Mouse (Mus musculus) splenic B cell, adult 2 months (primary cell): ENCODE results near the gene Zbtb17.

Experiments
- DNase-seq: peaks from one replicate; pipeline ENCODE4 v3.0.0-alpha.2; 2011; ENCODE audit warnings: low read depth, low spot score
- H3K27me3 ChIP-seq: 2 replicates; pipeline ENCODE4 v1.6.1; 2012; ENCODE audit warnings: mild to moderate bottlenecking, low read length, moderate library complexity, mixed read lengths; ENCODE audit not compliant: control insufficient read depth, poor library complexity, insufficient read depth, severe bottlenecking
- H3K36me3 ChIP-seq: 2 replicates; pipeline ENCODE4 v1.6.1; 2012; ENCODE audit warnings: mild to moderate bottlenecking, low read length, moderate library complexity, mixed read lengths; ENCODE audit not compliant: control insufficient read depth, poor library complexity, insufficient read depth, severe bottlenecking

Zbtb17 gene

DNA sequence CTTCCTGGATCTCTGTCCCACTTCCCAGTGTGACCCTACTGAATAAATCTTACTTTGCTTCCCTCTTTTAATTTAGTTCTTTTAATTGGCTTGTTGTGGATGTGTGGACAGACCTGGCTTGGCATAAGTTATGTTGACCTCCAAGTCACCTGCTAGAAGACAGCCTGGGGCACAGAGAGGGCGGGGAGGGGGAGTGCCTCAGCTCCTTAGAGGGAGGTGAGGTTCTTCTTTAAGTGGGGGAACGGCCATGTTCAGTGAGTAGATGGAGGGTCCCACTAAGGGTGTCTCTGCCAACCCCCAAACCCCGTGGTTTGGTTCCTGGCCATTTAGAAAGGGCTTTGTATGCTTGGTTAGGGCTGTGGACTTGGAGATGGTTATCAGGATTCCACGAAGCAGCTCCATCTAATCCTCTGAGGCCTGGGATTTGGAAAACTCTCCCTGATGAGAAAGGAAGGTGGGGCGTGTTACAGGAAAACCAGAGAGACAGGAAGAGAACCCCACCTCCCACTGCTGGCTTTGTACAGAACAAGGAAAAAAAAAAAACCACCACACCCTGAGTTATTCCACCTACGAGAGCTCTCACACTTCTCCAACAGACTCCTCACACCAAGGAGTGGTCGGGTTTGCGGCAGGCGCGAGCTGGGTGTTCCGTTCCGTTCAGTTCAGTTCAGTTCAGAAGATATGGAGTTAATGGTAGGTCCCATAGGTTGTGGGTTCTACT lies 5.2 kb upstream of the Zbtb17 start:
- DNase-seq, result no peak

DNA sequence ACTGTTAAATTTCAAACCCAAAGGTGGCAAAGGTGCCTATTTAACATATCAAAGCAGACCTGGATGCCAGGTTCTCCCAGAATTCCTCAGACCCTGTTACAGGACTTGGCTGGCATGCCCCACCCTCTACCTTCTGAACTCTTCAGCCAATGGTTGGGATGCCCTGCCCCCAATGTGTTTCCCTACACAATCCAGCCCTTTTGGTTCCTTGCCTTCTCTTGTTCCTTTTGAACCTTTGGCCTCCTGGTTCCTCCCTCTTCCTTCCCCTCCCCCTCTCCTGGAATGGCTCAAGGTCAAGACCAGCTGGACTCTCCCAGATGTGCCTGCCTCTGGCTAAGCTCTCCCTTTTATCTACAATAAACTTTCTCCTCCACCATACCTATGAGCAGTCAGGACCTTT lies 3.6 kb upstream of the Zbtb17 start:
- Histone ChIP-seq H3K36me3 (no peaks in the 10 kb centered on the region), H3K27me3 (no peaks in the 10 kb centered on the region; the same call in 1 of the 2 replicates)
- no peak for DNase-seq

More for the DNA sequence above, 5.2 kb upstream of the Zbtb17 start:
- H3K27me3 ChIP-seq, result no peaks in the 10 kb centered on the region; the same call in 1 of the 2 replicates
- no peaks in the 10 kb centered on the region for H3K36me3 ChIP-seq

DNA sequence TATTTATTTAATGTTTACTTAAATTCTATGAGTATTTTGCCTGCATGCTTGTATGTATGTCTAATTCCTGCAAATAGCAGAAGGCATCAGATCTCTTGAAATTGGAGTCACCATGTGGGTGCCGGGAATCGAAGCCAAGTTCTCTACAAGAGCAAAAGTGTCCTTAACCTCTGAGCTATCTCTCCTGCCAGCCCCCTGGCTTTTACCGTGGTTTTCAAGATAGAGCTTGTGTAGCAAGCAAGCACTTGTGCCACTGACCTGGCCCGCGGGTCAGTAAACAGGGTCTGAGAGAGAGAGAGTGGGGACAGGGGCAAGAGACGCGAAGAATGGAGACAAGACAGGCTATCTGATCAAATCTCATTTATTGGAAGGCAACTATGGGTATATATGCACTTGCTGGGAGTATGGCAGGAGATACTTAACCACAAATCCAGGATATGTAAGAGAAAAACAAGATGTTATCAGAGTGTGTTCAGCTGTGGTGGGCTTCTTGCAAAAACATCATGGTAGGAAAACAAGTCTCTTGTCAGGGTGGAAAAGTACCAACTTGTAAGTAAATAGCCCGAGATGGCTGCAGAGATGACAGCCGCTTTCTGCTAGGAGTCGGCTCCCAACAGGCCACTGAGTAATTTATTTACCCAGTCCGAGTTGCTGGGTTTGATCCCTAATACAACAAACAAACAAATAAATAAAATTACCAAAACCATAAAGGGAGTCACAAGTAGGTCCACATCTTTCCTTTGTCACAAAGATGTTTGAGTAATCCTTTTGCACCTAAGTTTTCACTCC lies 619 bp upstream of the Zbtb17 start:
- no peaks in the 10 kb centered on the region; the same call in 1 of the 2 replicates for H3K36me3 ChIP-seq
- no peaks in the 10 kb centered on the region; the same call in 1 of the 2 replicates for H3K27me3 ChIP-seq
- DNase-seq, result no peak

DNA sequence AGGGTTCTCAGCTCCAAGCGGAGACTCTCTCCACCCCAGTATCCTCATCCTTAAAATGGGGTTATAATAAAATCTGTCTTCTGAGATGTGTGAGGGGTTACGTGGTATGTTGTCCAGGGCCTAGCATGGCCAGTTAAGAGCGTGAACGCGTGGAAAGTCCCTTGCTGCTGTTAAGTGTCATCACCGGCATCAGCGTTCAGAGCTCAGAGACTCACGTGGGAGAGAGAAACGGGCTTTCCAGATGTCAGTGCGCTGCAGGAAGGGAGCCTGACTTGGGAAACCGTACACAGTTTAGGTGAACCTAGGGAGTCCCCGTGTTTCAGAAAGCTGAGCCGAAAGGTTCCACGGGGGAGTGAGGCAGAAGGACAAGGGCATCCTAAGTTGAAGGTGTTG lies 870 bp downstream of the Zbtb17 start:
- peak; percentile 41 for DNase-seq
- H3K27me3 ChIP-seq, result no peaks in the 10 kb centered on the region; the same call in 1 of the 2 replicates
- H3K36me3 ChIP-seq, result no peaks in the 10 kb centered on the region; the same call in 1 of the 2 replicates

DNA sequence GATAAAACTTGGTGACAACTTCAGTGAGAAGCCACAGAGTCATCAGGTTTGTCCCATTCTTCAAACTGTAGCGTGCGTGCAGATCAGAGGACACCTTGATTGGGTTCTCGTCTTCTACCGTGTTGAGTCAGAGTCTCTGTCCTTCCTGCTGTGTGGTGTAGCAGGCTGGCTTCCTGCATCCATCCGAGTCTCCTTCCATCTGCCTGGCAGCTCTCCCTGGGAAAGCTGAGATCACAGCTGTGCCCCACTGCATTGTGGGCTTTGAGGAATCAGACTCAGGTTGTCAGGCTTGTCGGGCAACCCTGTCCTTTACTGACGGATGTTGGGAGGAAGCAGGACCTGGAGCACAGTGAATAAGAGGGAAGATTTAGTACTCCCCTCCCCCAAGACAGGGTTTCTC lies 1.8 kb downstream of the Zbtb17 start:
- no peak for DNase-seq
- no peaks in the 10 kb centered on the region; the same call in 1 of the 2 replicates for H3K36me3 ChIP-seq
- H3K27me3 ChIP-seq, result no peaks in the 10 kb centered on the region; the same call in 1 of the 2 replicates

DNA sequence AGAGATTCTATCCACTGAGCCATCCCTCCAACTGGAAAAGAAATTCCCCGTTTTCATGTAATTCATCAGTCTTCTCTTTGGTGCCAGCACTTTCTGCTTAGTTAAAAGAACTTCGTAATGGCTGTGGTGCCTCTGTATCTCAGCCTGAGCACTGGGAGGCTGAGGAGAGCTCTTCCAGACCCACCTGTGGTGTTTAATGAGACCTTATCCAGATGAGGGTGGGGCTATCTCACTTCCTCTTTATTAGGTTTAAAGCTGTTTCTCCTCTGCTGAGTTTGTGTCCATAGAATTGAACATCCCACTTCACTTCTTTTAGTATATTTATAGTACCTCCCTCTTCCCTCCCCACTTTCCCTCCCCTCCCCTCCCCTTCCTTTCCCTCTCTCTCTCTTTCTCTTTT lies 6.8 kb downstream of the Zbtb17 start:
- Histone ChIP-seq H3K27me3 (no peaks in the 10 kb centered on the region), H3K36me3 (no peaks in the 10 kb centered on the region; the same call in 1 of the 2 replicates)
- DNase-seq, result peak; percentile 20

DNA sequence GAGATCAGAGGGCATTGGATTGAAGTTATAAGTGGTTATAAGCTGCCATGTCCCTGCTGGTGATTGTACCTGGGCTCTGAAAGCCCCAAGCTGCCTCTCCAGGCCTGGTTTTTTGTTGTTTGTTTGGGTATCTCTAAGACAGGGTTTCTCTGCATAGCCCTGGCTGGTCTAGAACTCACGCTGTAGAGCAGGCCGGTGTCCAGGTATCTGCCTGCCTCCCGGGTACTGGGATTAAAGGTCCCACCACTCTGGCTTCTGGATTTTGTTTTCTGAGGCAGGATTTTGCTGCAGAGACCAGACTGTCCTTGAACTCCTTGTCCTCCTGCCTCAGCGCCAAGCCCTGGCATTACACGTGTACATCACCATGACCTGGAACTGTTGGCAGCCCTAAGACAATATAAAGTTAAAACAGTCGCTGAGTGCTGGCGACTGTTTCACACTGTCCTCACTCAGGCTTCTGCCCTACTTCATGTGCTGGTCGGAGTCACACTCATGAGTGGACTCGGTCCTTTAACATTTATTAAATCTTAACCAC lies 7.5 kb downstream of the Zbtb17 start:
- Histone ChIP-seq H3K36me3 (no peaks in the 10 kb centered on the region; the same call in 1 of the 2 replicates), H3K27me3 (no peaks in the 10 kb centered on the region)
- no peak for DNase-seq

DNA sequence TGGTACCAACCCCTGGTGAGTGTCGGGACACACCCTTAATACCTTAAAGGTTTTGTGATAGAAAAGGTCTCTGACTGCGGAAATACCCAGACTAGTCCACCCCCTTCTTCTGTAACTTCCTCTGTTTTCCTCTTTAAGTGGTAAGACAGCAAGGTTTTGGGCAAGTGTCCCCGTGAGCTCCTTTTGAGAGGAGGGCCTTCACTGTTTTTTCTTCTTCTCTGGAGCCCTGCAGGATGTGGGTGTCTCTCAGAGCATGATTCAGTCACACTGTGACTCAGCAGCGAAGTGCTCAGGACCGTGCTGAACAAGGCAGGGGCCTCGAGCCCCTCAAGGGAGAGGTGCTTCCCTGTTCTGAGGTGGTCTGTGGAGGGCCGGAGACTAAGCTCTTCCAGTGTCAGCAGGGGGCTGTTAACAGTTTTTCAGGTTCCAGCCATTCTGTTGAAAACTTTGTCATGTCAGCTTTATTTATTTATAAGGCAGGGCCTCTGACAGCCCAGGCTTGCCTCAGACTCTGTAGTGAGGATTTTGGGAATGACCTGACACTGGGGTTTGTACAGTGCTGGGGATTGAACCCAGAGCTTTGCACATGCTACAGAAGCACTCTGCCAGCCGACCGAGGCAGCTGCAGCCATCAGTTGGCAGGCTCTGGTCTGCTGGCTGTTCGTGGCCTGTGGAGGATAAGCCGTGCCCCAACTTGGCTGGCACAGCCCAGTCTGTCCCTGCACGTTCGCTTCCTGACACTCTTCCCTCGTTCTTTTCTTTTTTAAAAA lies 10.3 kb downstream of the Zbtb17 start:
- Histone ChIP-seq H3K36me3 (no peaks in the 10 kb centered on the region), H3K27me3 (no peaks in the 10 kb centered on the region)
- no peak for DNase-seq

DNA sequence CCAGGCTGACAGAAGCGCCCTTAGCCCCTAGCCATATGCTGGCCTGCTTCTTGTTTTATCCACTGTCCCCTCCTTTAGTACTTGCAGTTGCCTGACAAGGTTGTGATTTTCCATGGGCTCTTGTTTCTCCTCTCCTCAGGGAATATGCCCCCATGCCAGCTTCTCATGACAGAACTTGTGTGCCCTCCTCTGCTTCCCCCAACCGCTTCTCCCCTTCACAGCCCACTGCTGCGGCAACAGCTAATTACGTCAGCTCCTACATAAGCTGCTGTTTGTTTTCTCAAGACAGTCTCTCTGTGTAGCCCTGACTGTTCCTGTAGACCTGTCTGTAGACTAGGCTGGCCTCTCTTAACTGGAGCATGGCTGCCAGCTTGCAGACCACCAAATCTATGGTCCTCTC lies 11.1 kb downstream of the Zbtb17 start:
- Histone ChIP-seq H3K27me3 (no peaks in the 10 kb centered on the region), H3K36me3 (no peaks in the 10 kb centered on the region)
- DNase-seq, result no peak

DNA sequence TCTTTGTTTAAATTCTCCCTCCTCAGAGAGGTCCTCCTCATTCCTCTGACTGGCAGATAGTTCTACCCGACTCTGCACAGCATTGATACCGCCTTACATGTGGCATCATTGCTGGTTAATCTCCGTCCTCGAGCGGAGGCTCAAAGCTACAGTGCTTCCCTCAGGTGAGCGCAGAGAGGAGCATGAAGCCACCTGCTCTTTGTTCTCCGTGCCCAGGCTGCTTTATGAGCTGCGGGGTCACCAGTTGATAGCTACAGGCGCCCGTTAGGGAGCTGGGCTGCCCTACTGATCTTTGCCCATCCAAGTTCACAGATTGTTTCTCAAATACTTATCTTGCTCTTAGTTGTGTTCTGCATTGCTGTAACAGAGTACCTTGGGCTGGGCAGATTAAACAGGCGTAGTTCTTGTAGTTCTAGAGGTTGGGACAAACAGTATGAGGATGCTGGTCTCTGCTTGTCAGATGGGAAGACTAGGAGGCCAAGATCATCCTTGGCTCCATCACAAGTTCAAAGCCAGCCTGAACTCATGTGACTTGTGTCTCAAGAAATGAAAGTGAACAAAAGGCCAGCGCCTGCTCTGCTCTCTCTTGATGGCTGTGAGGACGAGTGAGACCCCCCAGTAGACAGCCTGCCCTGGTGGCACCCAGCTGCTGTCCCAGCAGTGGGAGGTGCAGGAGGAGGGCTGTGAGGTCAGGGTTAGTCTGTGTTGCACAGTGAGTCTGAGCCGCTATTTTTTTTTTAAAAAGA lies 11.9 kb downstream of the Zbtb17 start:
- H3K27me3 ChIP-seq, result no peaks in the 10 kb centered on the region
- no peaks in the 10 kb centered on the region for H3K36me3 ChIP-seq
- DNase-seq, result no peak

DNA sequence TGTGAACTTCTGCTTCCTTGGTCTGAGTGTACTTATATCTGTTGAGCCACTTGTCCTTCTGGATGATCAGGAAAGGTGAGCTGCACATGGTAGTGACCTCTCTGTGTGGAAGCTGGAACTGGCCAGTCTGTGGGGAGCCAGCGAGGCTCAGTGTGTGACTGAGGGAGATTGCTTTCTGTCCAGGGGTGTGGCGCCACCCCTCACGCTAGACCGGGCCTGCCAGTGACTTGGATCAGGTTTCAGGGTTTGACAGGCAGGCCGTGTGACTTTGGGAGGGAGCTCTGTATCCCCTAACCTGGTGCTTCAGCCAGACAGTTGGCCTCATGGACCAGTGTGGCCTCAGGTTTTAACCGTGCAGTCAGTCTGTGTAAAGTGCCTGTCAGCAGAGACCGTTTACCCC lies 13.8 kb downstream of the Zbtb17 start:
- H3K27me3 ChIP-seq, result no peaks in the 10 kb centered on the region
- peaks cover 2% of the 10 kb centered on the region for H3K36me3 ChIP-seq
- no peak for DNase-seq

DNA sequence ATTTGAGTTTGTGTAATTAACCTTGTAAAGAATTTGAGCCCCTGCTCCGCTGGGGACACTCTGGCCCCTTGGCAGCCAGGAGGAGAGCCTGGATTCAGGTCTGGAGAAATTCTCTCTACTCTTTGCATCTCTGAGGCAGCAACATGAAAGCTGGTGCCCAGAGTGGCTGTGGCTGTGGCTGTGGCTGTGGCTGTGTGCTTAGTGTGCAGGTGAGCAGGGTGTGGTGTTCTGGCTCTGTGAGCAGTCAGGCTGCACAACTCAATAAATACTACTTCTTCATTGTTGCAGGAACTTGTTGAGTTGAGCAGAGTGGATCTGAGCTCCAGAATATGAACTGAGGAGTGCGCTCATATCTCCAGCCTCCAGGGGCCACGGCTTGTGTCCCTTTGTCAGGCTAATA lies 14.4 kb downstream of the Zbtb17 start:
- Histone ChIP-seq H3K27me3 (no peaks in the 10 kb centered on the region), H3K36me3 (peaks cover 2% of the 10 kb centered on the region)
- DNase-seq, result no peak

DNA sequence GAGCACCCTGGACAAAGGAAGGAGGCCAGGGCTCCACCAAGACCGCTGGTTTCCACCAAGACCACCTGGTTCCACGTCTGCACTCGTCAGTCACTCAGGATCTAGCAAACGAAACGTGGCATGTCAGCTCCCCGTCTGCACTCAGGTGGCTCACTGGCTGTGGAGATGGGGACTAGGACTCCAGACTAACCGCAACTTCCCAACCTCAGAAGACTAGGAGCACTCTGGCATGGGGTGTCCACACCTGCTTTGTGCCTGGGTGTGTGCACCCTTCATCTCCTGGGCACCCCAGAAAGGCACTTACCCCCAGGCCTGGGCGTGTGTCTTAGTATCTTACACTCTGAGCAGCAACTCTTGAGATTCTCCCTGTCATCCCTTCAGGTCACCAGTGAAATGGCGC lies 15.3 kb downstream of the Zbtb17 start:
- DNase-seq, result no peak
- Histone ChIP-seq H3K27me3 (no peaks in the 10 kb centered on the region), H3K36me3 (peaks cover 7% of the 10 kb centered on the region)

DNA sequence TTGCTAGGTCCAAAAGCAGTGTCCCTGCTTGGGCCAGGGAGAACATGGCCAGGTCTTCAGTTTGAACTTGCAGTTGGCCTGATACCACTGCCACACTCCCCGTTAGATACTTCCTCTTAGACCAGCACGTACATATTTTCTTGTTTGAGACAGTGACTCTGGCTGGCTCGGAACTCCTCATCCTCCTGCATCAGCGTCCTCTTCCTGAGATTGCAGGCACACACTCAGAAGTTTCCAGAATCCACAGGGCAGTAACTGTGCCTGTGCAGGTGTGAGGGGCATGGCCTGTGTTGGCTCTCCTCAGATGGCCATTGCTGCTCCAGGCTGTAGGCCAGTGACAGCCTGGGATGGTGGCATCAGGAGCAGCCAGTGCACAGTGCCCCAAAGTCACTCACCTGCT lies 16.0 kb downstream of the Zbtb17 start:
- H3K36me3 ChIP-seq, result peaks cover 7% of the 10 kb centered on the region
- H3K27me3 ChIP-seq, result no peaks in the 10 kb centered on the region
- DNase-seq, result no peak
